Mouse (Mus musculus) brain, embryonic 14.5 days (tissue): ENCODE measurements around the gene Mrpl52. TPM values are rescaled to one million over a fixed set of nuclear protein-coding genes. Genes with fewer than 3 reads are reported as not detected.
A peak's percentile ranks its signal among the peaks of the same experiment; 100 is the strongest.

Experiments
- DNase-seq: peaks from one replicate; pipeline ENCODE4 v3.0.0-alpha.2; 2011; ENCODE audit warnings: low read depth
- CTCF ChIP-seq: fragments of 200-500 bp; IDR thresholded peaks from 2 replicates; pipeline ENCODE4 v1.5.1; 2012; ENCODE audit warnings: inconsistent platforms, mild to moderate bottlenecking, moderate library complexity, borderline replicate concordance; ENCODE audit not compliant: insufficient read depth, insufficient read length; ENCODE audit errors: extremely low read depth
- POLR2A ChIP-seq: fragments of 200-500 bp; IDR thresholded peaks from 2 replicates; pipeline ENCODE4 v1.6.1; 2012; ENCODE audit warnings: mild to moderate bottlenecking, inconsistent platforms, borderline replicate concordance; ENCODE audit not compliant: poor library complexity, insufficient read depth, insufficient read length, severe bottlenecking; ENCODE audit errors: extremely low read depth
- polyA plus RNA-seq: library from polyadenylated mRNA; depleted of rRNA; stranded (reverse); fragments of >200 nt; gene quantifications from 2 replicates; pipeline ENCODE4 v1.2.3, GENCODE M21; 2012

Gene Mrpl52
- polyA plus RNA-seq, 1 experiment, result 186 TPM

GRCm38 (mm10) chr14:54412629-54413170 lies 14.0 kb upstream of the Mrpl52 start:
- DNase-seq, result peak; percentile 72

GRCm38 (mm10) chr14:54413877-54414700 lies 12.6 kb upstream of the Mrpl52 start:
- TF ChIP-seq POLR2A, result no peak
- no peak for TF ChIP-seq CTCF
- DNase-seq, result no peak

More at GRCm38 (mm10) chr14:54412629-54413170, 14.0 kb upstream of the Mrpl52 start:
- no peak for TF ChIP-seq POLR2A
- peak; percentile 74; the same call in 1 of the 2 replicates for TF ChIP-seq CTCF

GRCm38 (mm10) chr14:54415241-54416020 lies 11.3 kb upstream of the Mrpl52 start:
- DNase-seq, result no peak
- TF ChIP-seq CTCF (no peak), POLR2A (no peak)

GRCm38 (mm10) chr14:54416229-54416775 lies 10.4 kb upstream of the Mrpl52 start:
- TF ChIP-seq POLR2A, result no peak
- TF ChIP-seq CTCF, result no peak
- DNase-seq, result no peak

- TF ChIP-seq CTCF, result no peak
- no peak for TF ChIP-seq POLR2A
- no peak for DNase-seq
These were observed 9.9 kb upstream of the Mrpl52 start for GRCm38 (mm10) chr14:54416830-54417229.

GRCm38 (mm10) chr14:54417623-54418081 lies 9.1 kb upstream of the Mrpl52 start, which contains the start of gene Slc7a7:
TSS of gene Slc7a7 (minus strand) at chr14:54417780.
- TF ChIP-seq POLR2A (no peak), CTCF (peak; percentile 35; the same call in 1 of the 2 replicates)
- DNase-seq, result no peak

GRCm38 (mm10) chr14:54421014-54421413 lies 5.7 kb upstream of the Mrpl52 start:
- DNase-seq, result no peak
- TF ChIP-seq CTCF (no peak), POLR2A (no peak)

- TF ChIP-seq POLR2A, result no peak
- TF ChIP-seq CTCF, result peak; percentile 43; the same call in 1 of the 2 replicates
- DNase-seq, result no peak
These were observed 3.3 kb upstream of the Mrpl52 start for GRCm38 (mm10) chr14:54423406-54423805.

GRCm38 (mm10) chr14:54424634-54425033 lies 2.1 kb upstream of the Mrpl52 start:
- DNase-seq, result no peak
- TF ChIP-seq CTCF (no peak), POLR2A (no peak)

- DNase-seq, result no peak
- TF ChIP-seq POLR2A (no peak), CTCF (no peak)
These were observed 1.2 kb upstream of the Mrpl52 start for GRCm38 (mm10) chr14:54425540-54425939.
